Mouse (Mus musculus) intestine, embryonic 16.5 days (tissue): ENCODE data around the gene Zbtb37. TPM values are rescaled to one million over a fixed set of nuclear protein-coding genes. Genes with fewer than 3 reads are reported as not detected.
"Not testable (repeated sequence)": the region's sequence is repeated elsewhere in the genome, so short reads cannot be mapped to it uniquely, and the experiment has no call there.

Experiments used
- ATAC-seq: fragments of 200-750 bp; cut with Nextera tagmentation; 2 replicates; pipeline ENCODE4 v1.8.0; 2017; ENCODE audit warnings: moderate TSS enrichment, moderate library complexity
- H3K27ac ChIP-seq: fragments of 300-500 bp; sonication (generic); 2 replicates; pipeline ENCODE4 v1.5.1; 2014; ENCODE audit warnings: mild to moderate bottlenecking, low read length
- H3K27me3 ChIP-seq: fragments of 300-500 bp; sonication (generic); replicated peaks from 2 replicates; pipeline ENCODE4 v1.6.1; 2014; ENCODE audit warnings: low read length, control low read depth, mixed read lengths; ENCODE audit not compliant: control insufficient read depth, insufficient read depth
- H3K36me3 ChIP-seq: fragments of 300-500 bp; sonication (generic); 2 replicates; pipeline ENCODE4 v1.6.1; 2014; ENCODE audit warnings: low read length, control low read depth; ENCODE audit not compliant: control insufficient read depth, insufficient read depth
- H3K4me1 ChIP-seq: fragments of 300-500 bp; sonication (generic); 2 replicates; pipeline ENCODE4 v1.6.1; 2014; ENCODE audit warnings: low read length, control low read depth, mixed read lengths; ENCODE audit not compliant: control insufficient read depth, insufficient read depth
- H3K4me2 ChIP-seq: fragments of 300-500 bp; sonication (generic); 2 replicates; pipeline ENCODE4 v1.6.1; 2014; ENCODE audit warnings: low read depth, low read length, control low read depth
- H3K4me3 ChIP-seq: fragments of 300-500 bp; sonication (generic); 2 replicates; pipeline ENCODE4 v1.5.1; 2014; ENCODE audit warnings: mild to moderate bottlenecking, low read length
- H3K9ac ChIP-seq: fragments of 300-500 bp; sonication (generic); 2 replicates; pipeline ENCODE4 v1.6.1; 2014; ENCODE audit warnings: low read depth, low read length
- H3K9me3 ChIP-seq: fragments of 300-500 bp; sonication (generic); 2 replicates; pipeline ENCODE4 v1.6.1; 2016; ENCODE audit warnings: low read length, control low read depth; ENCODE audit not compliant: control insufficient read depth
- WGBS: fragments of 180-500 bp; shearing (Covaris S2); extraction: QIAGEN DNeasy Blood & Tissue Kit; methylation state at CpG from one replicate; pipeline ENCODE4 v1.1.7; 2014; 5-methylcytosine and 5-hydroxymethylcytosine counted together
- polyA plus RNA-seq: library from polyadenylated mRNA; unstranded; fragments of >200 nt; fragmentation: Nextera tagmentation; extraction: Ambion mirVana; gene quantifications from 2 replicates; pipeline ENCODE4 v1.2.1, GENCODE M21; 2015

Gene Zbtb37
- polyA plus RNA-seq, 1 experiment from 2014 or later = 3.4 TPM

DNA sequence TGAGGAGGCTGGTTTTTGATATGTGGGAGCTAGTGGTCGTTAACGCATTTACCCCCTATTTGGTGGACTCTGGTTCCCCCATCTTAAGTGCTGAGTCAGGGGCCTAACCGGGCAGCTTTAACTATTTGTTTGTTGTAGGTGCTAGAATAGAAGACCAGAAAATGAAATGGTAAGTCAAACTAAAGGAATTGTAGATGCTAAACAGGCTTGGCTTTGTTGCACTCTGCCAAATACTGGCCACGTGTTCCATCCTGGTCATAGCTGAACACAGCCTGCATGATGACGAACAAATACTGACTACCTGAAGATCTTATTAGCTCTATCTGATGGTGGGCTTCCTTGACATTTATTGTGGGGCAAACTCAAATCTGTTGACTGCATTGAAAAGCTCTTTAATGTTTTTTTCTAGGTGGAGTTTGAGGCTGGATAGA is 1.8 kb upstream of the Zbtb37 start:
- peak overlapping the region; percentile 94 for H3K9ac ChIP-seq
- H3K4me2 ChIP-seq = peak overlapping the region; percentile 72
- WGBS = 0% methylated on average over 5 of the region's 5 CpGs
- H3K4me1 ChIP-seq = peaks cover 8% of the 10 kb centered on the region
- H3K27ac ChIP-seq = peak overlapping the region; percentile 94
- no peak for ATAC-seq
- H3K36me3 ChIP-seq = peaks cover 11% of the 10 kb centered on the region; the same call in 1 of the 2 replicates
- peak overlapping the region; percentile 87 for H3K4me3 ChIP-seq
- H3K27me3 ChIP-seq = no peaks in the 10 kb centered on the region
- H3K9me3 ChIP-seq = no peaks in the 10 kb centered on the region

DNA sequence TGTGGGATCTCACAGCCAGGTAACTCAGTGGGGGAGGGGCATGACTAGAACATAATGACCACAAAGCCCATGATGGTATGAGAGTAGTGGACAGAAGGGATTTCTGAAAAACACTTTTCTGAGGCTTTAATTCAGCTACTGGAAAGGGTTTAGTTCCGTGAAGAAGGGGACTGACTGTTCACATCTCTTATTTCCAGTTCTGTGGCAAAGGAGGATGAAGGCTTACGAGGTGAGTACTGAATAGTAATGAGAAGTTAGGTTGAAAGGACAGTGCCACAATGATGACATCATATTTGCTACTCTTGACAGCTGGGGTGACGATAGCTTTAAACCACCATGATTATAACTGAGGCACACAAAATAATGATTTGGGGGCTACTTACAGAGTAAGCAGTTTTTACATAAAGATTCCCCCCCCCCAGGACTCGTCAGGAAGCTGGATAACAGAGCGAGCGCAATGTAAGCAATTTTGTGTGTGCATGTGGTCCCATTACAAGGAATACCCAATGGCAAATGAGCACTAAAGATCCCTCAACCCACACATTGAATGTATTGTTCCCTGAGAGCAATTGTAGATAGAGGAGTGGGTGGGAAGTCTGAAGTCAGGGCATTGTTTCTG is 1.2 kb upstream of the Zbtb37 start:
- Histone ChIP-seq H3K4me2 (peak overlapping the region; percentile 72), H3K36me3 (peaks cover 11% of the 10 kb centered on the region; the same call in 1 of the 2 replicates), H3K9me3 (no peaks in the 10 kb centered on the region), H3K27ac (peak overlapping the region; percentile 94), H3K4me3 (peak overlapping the region; percentile 87), H3K27me3 (no peaks in the 10 kb centered on the region), H3K9ac (peak overlapping the region; percentile 94), H3K4me1 (peaks cover 8% of the 10 kb centered on the region)
- WGBS = 0% methylated on average over 6 of the region's 6 CpGs
- no peak for ATAC-seq

DNA sequence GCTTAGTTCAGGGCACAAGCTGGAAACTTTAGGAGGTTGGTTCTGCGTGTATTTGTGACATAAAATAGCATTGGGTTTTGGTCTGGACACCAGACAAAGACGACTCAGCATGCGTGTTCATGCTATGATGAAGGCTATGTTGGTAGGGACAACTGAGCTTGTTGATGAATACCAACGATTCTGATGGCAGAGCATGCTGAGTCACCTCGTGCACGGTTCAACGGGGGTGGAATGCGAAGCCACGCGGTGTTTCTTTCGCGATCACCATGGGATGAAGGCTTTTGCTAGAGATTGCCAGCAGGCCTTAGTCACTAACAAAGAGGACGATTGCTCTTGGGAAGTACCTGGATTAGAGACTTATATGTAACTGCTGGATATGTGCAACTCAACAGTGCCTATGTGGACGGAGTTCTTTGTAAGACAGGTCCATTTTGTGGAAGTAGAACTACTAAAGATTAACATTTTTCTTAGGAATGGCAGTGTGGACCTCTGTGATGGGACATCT is 684 bp upstream of the Zbtb37 start:
- Histone ChIP-seq H3K27me3 (no peaks in the 10 kb centered on the region), H3K4me2 (peak overlapping the region; percentile 72), H3K36me3 (peaks cover 11% of the 10 kb centered on the region; the same call in 1 of the 2 replicates), H3K4me1 (peaks cover 8% of the 10 kb centered on the region), H3K9me3 (no peaks in the 10 kb centered on the region), H3K4me3 (peak overlapping the region; percentile 87), H3K9ac (peak overlapping the region; percentile 94), H3K27ac (peak overlapping the region; percentile 94)
- under 1% methylated on average over 14 of the region's 14 CpGs for WGBS
- peak; percentile 14 for ATAC-seq

DNA sequence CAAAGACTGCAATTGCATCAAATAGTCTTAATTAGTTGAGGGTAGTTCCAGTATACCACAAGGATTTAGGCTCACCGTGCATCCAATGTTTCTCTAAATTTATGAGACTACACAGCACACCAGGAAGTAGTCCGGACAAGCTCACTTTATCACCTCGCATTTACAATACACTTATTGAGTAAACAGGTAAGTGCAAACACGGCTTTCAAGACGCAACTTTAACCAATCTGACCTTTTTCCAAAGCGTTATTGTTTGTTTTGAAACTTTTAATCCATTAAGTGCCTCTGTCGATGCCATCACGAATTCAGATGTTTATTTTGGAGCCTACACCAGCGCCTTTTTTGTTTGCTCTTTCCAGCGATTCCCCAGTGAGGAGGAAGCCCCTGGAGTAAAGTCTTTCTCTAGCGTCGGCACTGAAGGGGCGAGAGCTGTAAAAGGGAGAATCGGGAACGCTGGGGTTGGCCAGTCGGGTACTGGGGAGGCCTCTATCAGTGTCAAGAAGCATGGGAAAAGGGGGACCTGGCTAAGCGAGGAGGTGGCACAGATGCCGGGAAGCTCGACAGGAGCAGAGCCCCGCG is 704 bp downstream of the Zbtb37 start:
- Histone ChIP-seq H3K36me3 (peaks cover 11% of the 10 kb centered on the region; the same call in 1 of the 2 replicates), H3K4me3 (peak overlapping the region; percentile 87), H3K4me2 (peak overlapping the region; percentile 72), H3K27me3 (no peaks in the 10 kb centered on the region), H3K9ac (peak overlapping the region; percentile 94), H3K27ac (peak overlapping the region; percentile 97), H3K9me3 (no peaks in the 10 kb centered on the region), H3K4me1 (peaks cover 8% of the 10 kb centered on the region)
- WGBS = under 1% methylated on average over 21 of the region's 21 CpGs
- no peak for ATAC-seq

DNA sequence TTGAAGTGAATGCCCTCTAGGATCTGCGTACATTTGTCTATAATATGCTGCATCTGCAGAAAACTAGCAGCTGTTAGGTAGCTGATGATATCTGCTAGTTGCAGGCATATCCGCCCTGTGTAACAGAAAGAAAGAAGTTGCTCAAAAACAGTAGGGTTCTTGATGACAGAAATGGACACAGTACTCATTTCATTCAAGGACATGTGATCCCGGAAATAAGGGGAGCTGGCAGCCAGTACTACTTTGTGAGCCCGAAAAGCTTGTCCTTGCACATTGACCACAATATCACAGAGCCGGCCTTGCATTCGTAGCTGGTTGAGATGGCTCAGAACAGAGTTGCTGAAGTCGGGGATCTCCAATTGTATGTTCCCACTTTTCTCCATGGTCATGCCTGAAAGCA is 2.3 kb downstream of the Zbtb37 start:
- WGBS = 91% methylated on average over 7 of the region's 7 CpGs
- H3K9me3 ChIP-seq = no peaks in the 10 kb centered on the region
- H3K9ac ChIP-seq = no peak overlapping the region
- peaks cover 5% of the 10 kb centered on the region; the same call in 1 of the 2 replicates for H3K36me3 ChIP-seq
- no peak overlapping the region for H3K4me2 ChIP-seq
- no peaks in the 10 kb centered on the region for H3K27me3 ChIP-seq
- H3K4me1 ChIP-seq = peaks cover 5% of the 10 kb centered on the region; the same call in 1 of the 2 replicates
- no peak for ATAC-seq
- H3K27ac ChIP-seq = no peak overlapping the region
- no peak overlapping the region for H3K4me3 ChIP-seq

DNA sequence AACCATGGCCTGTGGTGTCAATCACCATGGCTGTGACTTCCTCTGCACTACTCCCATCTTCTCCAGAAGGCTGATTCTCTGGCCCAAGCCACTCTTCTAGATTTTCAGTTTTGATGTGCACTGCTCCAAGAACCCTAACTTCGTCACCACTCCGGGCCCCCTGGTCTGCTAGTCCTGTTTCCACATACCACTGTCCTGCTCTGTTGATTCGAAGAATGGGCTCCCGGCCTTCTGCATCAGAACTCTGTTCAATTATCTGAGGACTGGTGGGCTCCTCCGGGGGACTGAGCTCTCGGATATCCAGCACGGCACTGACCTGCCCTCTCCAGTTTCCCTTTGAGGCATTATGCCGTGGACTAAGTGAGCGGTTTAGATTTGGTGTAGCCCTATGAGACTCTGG is 2.8 kb downstream of the Zbtb37 start:
- Histone ChIP-seq H3K4me3 (no peak overlapping the region), H3K27ac (no peak overlapping the region), H3K4me2 (no peak overlapping the region), H3K9me3 (no peaks in the 10 kb centered on the region), H3K36me3 (peaks cover 5% of the 10 kb centered on the region; the same call in 1 of the 2 replicates), H3K4me1 (peaks cover 5% of the 10 kb centered on the region; the same call in 1 of the 2 replicates), H3K27me3 (no peaks in the 10 kb centered on the region), H3K9ac (no peak overlapping the region)
- no peak for ATAC-seq
- WGBS = 92% methylated on average over 9 of the region's 9 CpGs

DNA sequence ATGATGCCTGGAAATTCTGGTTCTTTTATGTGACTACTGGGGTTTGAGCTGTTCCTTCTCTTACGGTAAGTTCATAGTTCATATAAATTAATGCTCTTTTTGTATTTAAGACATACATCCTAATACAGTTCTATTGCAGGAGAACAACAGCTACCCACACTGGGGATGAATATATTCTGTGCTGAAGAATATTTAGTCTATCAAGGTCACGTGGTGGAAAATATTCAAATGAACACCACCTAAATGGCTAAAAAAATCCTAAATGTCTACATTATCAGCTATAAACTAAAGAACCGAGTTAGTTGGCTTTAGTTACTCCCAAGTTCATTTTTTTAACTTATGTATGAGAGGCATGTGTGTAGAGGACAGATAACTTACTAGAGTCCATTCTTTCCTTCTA is 4.6 kb downstream of the Zbtb37 start:
- H3K27me3 ChIP-seq = no peaks in the 10 kb centered on the region
- no peaks in the 10 kb centered on the region for H3K9me3 ChIP-seq
- H3K27ac ChIP-seq = no peak overlapping the region
- no peak overlapping the region for H3K4me2 ChIP-seq
- H3K9ac ChIP-seq = no peak overlapping the region
- no peak overlapping the region for H3K4me3 ChIP-seq
- peaks cover 5% of the 10 kb centered on the region; the same call in 1 of the 2 replicates for H3K4me1 ChIP-seq
- no peak for ATAC-seq
- 93% methylated on average over 3 of the region's 3 CpGs for WGBS
- H3K36me3 ChIP-seq = peaks cover 5% of the 10 kb centered on the region; the same call in 1 of the 2 replicates

DNA sequence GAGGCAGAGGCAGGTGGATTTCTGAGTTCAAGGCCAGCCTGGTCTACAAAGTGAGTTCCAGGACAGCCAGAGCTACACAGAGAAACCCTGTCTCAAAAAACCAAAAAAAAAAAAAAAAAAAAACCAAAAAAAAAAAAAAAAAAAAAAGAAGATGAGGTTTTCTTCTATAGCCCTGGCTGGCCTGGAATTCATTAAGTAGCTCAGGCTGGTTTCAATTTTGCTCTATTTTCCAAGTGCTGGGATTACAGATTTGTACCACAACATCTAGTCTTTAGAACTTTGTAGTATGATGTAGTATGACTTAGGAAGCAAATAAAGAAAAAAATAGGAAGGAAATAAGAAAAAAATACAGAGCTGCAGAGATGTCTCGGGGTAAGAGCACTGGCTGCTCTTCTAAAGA is 6.2 kb downstream of the Zbtb37 start:
- not testable (repeated sequence) for H3K9me3 ChIP-seq, ATAC-seq, H3K4me3 ChIP-seq, H3K4me2 ChIP-seq, H3K27me3 ChIP-seq, H3K9ac ChIP-seq, H3K27ac ChIP-seq, H3K4me1 ChIP-seq, H3K36me3 ChIP-seq
- WGBS = 87% methylated on average over 1 of the region's 1 CpGs

DNA sequence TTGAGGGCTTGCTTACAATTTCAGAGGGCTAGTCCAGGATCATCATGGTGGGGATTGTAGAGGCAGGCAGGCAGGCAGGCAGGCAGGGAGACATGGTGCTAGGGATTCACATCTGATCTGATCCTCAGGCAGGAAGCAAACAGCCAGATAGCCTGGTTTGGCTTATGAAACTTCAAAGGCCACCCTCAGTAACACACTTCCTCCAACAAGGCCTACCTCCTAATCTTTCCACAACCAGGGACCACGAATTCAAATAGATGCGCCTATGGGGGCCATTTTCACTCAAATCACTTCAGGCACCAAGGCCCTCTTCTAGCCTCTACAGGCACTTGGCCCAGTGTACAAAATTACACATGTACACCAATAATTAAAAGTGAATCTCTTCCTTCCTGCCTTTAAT is 7.5 kb downstream of the Zbtb37 start:
- no peaks in the 10 kb centered on the region for H3K4me1 ChIP-seq
- H3K9me3 ChIP-seq = no peaks in the 10 kb centered on the region
- no peaks in the 10 kb centered on the region for H3K27me3 ChIP-seq
- H3K27ac ChIP-seq = no peak overlapping the region
- H3K4me2 ChIP-seq = no peak overlapping the region
- no peak overlapping the region for H3K9ac ChIP-seq
- H3K4me3 ChIP-seq = no peak overlapping the region
- H3K36me3 ChIP-seq = peaks cover 5% of the 10 kb centered on the region; the same call in 1 of the 2 replicates
- ATAC-seq = no peak
- WGBS = 95% methylated on average over 2 of the region's 2 CpGs
